Mouse (Mus musculus): ENCODE results near the gene Ube2o. TPM values are rescaled to one million over a fixed set of nuclear protein-coding genes. Genes with fewer than 3 reads are reported as not detected.

The Ube2o gene
- polyA plus RNA-seq, 1 experiment from 2014 or later, result 31.4 TPM

GRCm38 (mm10) chr11:116531371-116532191, 49.7 kb downstream of the Ube2o start:
- 2% methylated on average over 48 of the region's 48 CpGs for WGBS
- H3K27ac ChIP-seq, result no peak overlapping the region
- peak overlapping the region; percentile 41 for H3K4me3 ChIP-seq
- H3K9ac ChIP-seq, result peak overlapping the region; percentile 27
- no peaks in the 10 kb centered on the region for H3K9me3 ChIP-seq
- no peak for ATAC-seq (replicated peaks)
- peaks cover 37% of the 10 kb centered on the region for H3K4me1 ChIP-seq
- H3K36me3 ChIP-seq (replicated peaks), result no peaks in the 10 kb centered on the region
- H3K27me3 ChIP-seq (replicated peaks), result peaks cover 48% of the 10 kb centered on the region
- peak overlapping the region; percentile 91 for H3K4me2 ChIP-seq

- WGBS, result 17% methylated on average over 11 of the region's 11 CpGs
- Histone ChIP-seq H3K27me3 (replicated peaks) (peaks cover 44% of the 10 kb centered on the region), H3K27ac (no peak within 1 kb of the TSS), H3K4me2 (peak within 1 kb of the TSS; percentile 91), H3K9me3 (no peaks in the 10 kb centered on the region), H3K4me3 (peak within 1 kb of the TSS; percentile 41), H3K4me1 (peaks cover 37% of the 10 kb centered on the region), H3K9ac (peak within 1 kb of the TSS; percentile 27), H3K36me3 (replicated peaks) (no peaks in the 10 kb centered on the region)
- ATAC-seq (replicated peaks), result no peak
Measured at GRCm38 (mm10) chr11:116530187-116531147, 50.8 kb downstream of the Ube2o start, which contains the start of gene Sphk1. Sphk1 (plus strand) TSS chr11:116530925.

GRCm38 (mm10) chr11:116528636-116529320, 52.5 kb downstream of the Ube2o start:
- peaks cover 29% of the 10 kb centered on the region for H3K27me3 ChIP-seq (replicated peaks)
- WGBS, result 74% methylated on average over 8 of the region's 8 CpGs

GRCm38 (mm10) chr11:116523699-116524189, 57.5 kb downstream of the Ube2o start:
- Histone ChIP-seq H3K9ac (no peak overlapping the region), H3K4me2 (no peak overlapping the region), H3K4me1 (peaks cover 9% of the 10 kb centered on the region; the same call in 1 of the 2 replicates), H3K4me3 (no peak overlapping the region), H3K9me3 (no peaks in the 10 kb centered on the region), H3K27ac (no peak overlapping the region), H3K27me3 (replicated peaks) (no peaks in the 10 kb centered on the region), H3K36me3 (replicated peaks) (no peaks in the 10 kb centered on the region)
- no peak for ATAC-seq (replicated peaks)
- WGBS, result 44% methylated on average over 5 of the region's 5 CpGs

More at GRCm38 (mm10) chr11:116528636-116529320, 52.5 kb downstream of the Ube2o start:
- ATAC-seq (replicated peaks), result no peak
- H3K4me3 ChIP-seq, result no peak overlapping the region
- no peaks in the 10 kb centered on the region for H3K9me3 ChIP-seq
- H3K27ac ChIP-seq, result no peak overlapping the region
- peaks cover 33% of the 10 kb centered on the region for H3K4me1 ChIP-seq
- no peaks in the 10 kb centered on the region for H3K36me3 ChIP-seq (replicated peaks)
- no peak overlapping the region for H3K4me2 ChIP-seq
- H3K9ac ChIP-seq, result no peak overlapping the region

- Histone ChIP-seq H3K27me3 (replicated peaks) (no peaks in the 10 kb centered on the region), H3K9ac (no peak overlapping the region), H3K36me3 (replicated peaks) (no peaks in the 10 kb centered on the region), H3K4me1 (peaks cover 9% of the 10 kb centered on the region; the same call in 1 of the 2 replicates), H3K4me2 (no peak overlapping the region), H3K4me3 (no peak overlapping the region), H3K27ac (no peak overlapping the region), H3K9me3 (no peaks in the 10 kb centered on the region)
- no peak for ATAC-seq (replicated peaks)
- WGBS, result 58% methylated on average over 16 of the region's 16 CpGs
Measured at GRCm38 (mm10) chr11:116522886-116523698, 58.2 kb downstream of the Ube2o start.

GRCm38 (mm10) chr11:116522046-116522445, 59.2 kb downstream of the Ube2o start:
- Histone ChIP-seq H3K27me3 (replicated peaks) (no peaks in the 10 kb centered on the region), H3K9me3 (no peaks in the 10 kb centered on the region), H3K27ac (no peak overlapping the region), H3K4me2 (no peak overlapping the region), H3K9ac (no peak overlapping the region), H3K4me1 (peaks cover 9% of the 10 kb centered on the region; the same call in 1 of the 2 replicates), H3K4me3 (no peak overlapping the region), H3K36me3 (replicated peaks) (no peaks in the 10 kb centered on the region)
- ATAC-seq (replicated peaks), result no peak
- WGBS, result 93% methylated on average over 3 of the region's 3 CpGs

- H3K36me3 ChIP-seq (replicated peaks), result no peaks in the 10 kb centered on the region
- no peak for ATAC-seq (replicated peaks)
- no peak overlapping the region for H3K4me3 ChIP-seq
- H3K4me2 ChIP-seq, result no peak overlapping the region
- H3K4me1 ChIP-seq, result peaks cover 9% of the 10 kb centered on the region; the same call in 1 of the 2 replicates
- 65% methylated on average over 3 of the region's 3 CpGs for WGBS
- H3K9ac ChIP-seq, result no peak overlapping the region
- no peak overlapping the region for H3K27ac ChIP-seq
- H3K9me3 ChIP-seq, result no peaks in the 10 kb centered on the region
- no peaks in the 10 kb centered on the region for H3K27me3 ChIP-seq (replicated peaks)
Measured at GRCm38 (mm10) chr11:116521143-116521542, 60.1 kb downstream of the Ube2o start.

- no peak overlapping the region for H3K4me2 ChIP-seq
- H3K4me3 ChIP-seq, result no peak overlapping the region
- no peaks in the 10 kb centered on the region for H3K9me3 ChIP-seq
- WGBS, result 82% methylated on average over 8 of the region's 8 CpGs
- no peaks in the 10 kb centered on the region for H3K27me3 ChIP-seq (replicated peaks)
- H3K27ac ChIP-seq, result no peak overlapping the region
- no peak for ATAC-seq (replicated peaks)
- no peak overlapping the region for H3K9ac ChIP-seq
- H3K4me1 ChIP-seq, result peaks cover 14% of the 10 kb centered on the region
- H3K36me3 ChIP-seq (replicated peaks), result no peaks in the 10 kb centered on the region
Measured at GRCm38 (mm10) chr11:116518482-116518881, 62.8 kb downstream of the Ube2o start.

GRCm38 (mm10) chr11:116515330-116516020, 65.8 kb downstream of the Ube2o start:
- Histone ChIP-seq H3K9ac (peak overlapping the region; percentile 10; the same call in 1 of the 2 replicates), H3K27ac (no peak overlapping the region), H3K4me3 (peak overlapping the region; percentile 18), H3K9me3 (no peaks in the 10 kb centered on the region), H3K4me1 (peaks cover 8% of the 10 kb centered on the region), H3K36me3 (replicated peaks) (no peaks in the 10 kb centered on the region), H3K4me2 (peak overlapping the region; percentile 41), H3K27me3 (replicated peaks) (no peaks in the 10 kb centered on the region)
- 15% methylated on average over 24 of the region's 24 CpGs for whole genome bisulfite sequencing
- no peak for ATAC-seq (replicated peaks)

GRCm38 (mm10) chr11:116513531-116514038, 67.7 kb downstream of the Ube2o start:
- no peaks in the 10 kb centered on the region for H3K27me3 ChIP-seq (replicated peaks)
- ATAC-seq (replicated peaks), result no peak
- WGBS, result 83% methylated on average over 4 of the region's 4 CpGs
- H3K9ac ChIP-seq, result no peak overlapping the region
- no peaks in the 10 kb centered on the region for H3K36me3 ChIP-seq (replicated peaks)
- H3K4me1 ChIP-seq, result peaks cover 8% of the 10 kb centered on the region
- no peak overlapping the region for H3K4me2 ChIP-seq
- H3K4me3 ChIP-seq, result no peak overlapping the region
- H3K9me3 ChIP-seq, result no peaks in the 10 kb centered on the region
- H3K27ac ChIP-seq, result no peak overlapping the region
